Comparison of ENCODE assay signal across 18 mouse cellular contexts in genomic region chr1:186604124-186604523, GRCm38 (mm10).
"Had no signal": no experiment of that assay in that cellular context is flagged by ENCODE, and none has a peak within 500 bp of the region (broad histone marks: within the 10 kb centered on the region; RNA-seq: fewer than 3 reads in every experiment).

No protein-coding gene starts in this region.

- H3K4me3 ChIP-seq: layer of hippocampus, adult 2 months; limb, embryonic 12.5 days; limb, embryonic 15.5 days; liver, embryonic 12.5 days; liver, embryonic 15.5 days; midbrain, embryonic 12.5 days; midbrain, embryonic 15.5 days; stomach, embryonic 15.5 days had no signal

- H3K4me1 ChIP-seq: limb, embryonic 15.5 days; liver, embryonic 12.5 days; liver, embryonic 15.5 days; midbrain, embryonic 15.5 days; stomach, embryonic 15.5 days had no signal

- H3K27ac ChIP-seq: kidney, postnatal 0 days; layer of hippocampus, adult 2 months; limb, embryonic 12.5 days; limb, embryonic 15.5 days; liver, embryonic 12.5 days; liver, embryonic 15.5 days; macrophage; midbrain, embryonic 12.5 days; midbrain, embryonic 15.5 days; stomach, embryonic 15.5 days had no signal

- H3K36me3 ChIP-seq: limb, embryonic 12.5 days; limb, embryonic 15.5 days; liver, embryonic 12.5 days; liver, embryonic 15.5 days; midbrain, embryonic 12.5 days; midbrain, embryonic 15.5 days; stomach, embryonic 15.5 days had no signal

- ATAC-seq: liver, embryonic 12.5 days; midbrain, embryonic 15.5 days had no signal

- H3K9ac ChIP-seq: limb, embryonic 12.5 days; limb, embryonic 15.5 days; liver, embryonic 12.5 days; liver, embryonic 15.5 days; midbrain, embryonic 12.5 days; midbrain, embryonic 15.5 days; stomach, embryonic 15.5 days had no signal

- DNase-seq: kidney, adult 18-20 months; kidney, adult 9 months; kidney, postnatal 25 days; layer of hippocampus, adult 9-11 months; lung, adult 18-20 months; right cerebral cortex, postnatal 25 days; spleen, adult 18-20 months; thymus, postnatal 25 days had no signal

- H3K9me3 ChIP-seq: limb, embryonic 12.5 days; limb, embryonic 15.5 days; liver, embryonic 12.5 days; liver, embryonic 15.5 days; midbrain, embryonic 12.5 days; midbrain, embryonic 15.5 days; stomach, embryonic 15.5 days had no signal

- H3K27me3 ChIP-seq: limb, embryonic 12.5 days; limb, embryonic 15.5 days; liver, embryonic 12.5 days; liver, embryonic 15.5 days; midbrain, embryonic 12.5 days; midbrain, embryonic 15.5 days; stomach, embryonic 15.5 days had no signal

- H3K4me2 ChIP-seq: limb, embryonic 12.5 days; limb, embryonic 15.5 days; liver, embryonic 12.5 days; liver, embryonic 15.5 days; midbrain, embryonic 12.5 days; midbrain, embryonic 15.5 days; stomach, embryonic 15.5 days had no signal
